Mouse (Mus musculus): Measurements from ENCODE around the gene Mbnl2. TPM values are rescaled to one million over a fixed set of nuclear protein-coding genes. Genes with fewer than 3 reads are reported as not detected.

The Mbnl2 gene
- total RNA-seq, 2 experiments from 2014 or later = 193 TPM

DNA sequence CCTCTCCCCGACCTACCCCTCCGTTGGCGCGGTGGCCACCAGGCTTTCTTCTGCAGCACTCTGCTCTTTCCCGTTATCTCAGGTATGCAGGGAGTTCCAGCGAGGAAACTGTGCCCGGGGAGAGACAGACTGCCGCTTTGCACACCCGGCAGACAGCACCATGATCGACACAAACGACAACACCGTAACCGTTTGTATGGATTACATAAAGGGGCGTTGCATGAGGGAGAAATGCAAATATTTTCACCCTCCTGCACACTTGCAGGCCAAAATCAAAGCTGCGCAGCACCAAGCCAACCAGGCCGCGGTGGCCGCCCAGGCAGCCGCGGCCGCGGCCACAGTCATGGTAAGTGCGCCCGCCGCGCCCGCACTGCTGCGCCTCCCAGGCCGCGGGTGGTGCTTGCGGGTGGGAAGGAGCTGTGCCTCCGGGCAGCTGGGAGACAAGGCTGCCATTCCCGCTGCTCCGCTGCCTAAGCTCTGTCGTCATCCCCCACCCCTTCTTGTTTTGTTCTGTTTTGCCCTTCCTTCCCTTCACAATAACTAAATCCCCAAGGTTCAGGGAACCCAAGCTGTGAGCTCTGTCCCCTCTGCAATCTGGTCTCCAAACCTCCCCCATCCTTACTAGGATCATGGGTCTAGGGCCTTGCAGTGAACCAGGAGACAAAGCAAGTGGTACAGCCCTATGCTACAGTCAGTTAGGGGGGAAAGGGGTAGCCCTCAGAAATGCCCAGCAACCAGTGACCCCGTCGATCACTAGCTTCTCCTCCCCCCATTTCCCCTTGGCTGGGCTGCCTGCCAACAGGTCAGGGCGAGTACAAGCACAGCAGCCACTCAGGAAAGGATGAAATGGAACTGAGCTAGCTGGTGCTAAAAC is 113.6 kb downstream of the Mbnl2 start:
- peak; percentile 59 for DNase-seq

DNA sequence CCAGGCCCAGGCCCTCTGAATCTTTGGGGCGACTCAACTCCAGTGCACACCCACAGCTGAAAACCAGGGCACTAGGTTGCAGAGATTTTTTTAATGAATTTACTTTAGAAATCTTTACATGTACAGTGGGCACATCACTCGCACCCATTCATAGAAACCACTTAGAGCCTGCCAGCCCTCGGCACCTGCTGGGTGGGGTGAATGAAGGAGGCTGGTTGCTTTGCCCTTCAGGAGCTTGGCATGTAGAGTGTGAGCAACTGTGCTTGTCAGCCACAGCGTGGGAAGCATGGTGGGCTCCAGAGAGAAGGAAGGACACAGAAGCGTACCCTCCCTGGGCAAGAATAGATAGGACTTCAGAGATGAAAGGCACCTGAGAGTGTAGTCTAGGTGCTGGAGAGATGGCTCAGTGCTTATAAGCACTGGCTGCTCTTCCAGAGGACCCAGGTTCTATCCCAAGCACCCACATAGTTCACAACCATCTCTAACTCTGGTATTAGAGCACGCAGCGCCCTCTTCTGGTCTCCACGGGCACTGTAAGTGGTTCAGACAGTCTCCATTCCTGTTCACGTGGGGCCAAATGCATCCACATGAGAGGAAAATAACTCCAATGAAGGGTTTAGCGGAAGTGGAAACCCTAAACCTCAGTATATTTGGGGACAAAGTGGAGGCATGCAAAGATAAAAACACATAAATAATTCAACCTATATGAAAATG is 114.9 kb downstream of the Mbnl2 start:
- DNase-seq = no peak

DNA sequence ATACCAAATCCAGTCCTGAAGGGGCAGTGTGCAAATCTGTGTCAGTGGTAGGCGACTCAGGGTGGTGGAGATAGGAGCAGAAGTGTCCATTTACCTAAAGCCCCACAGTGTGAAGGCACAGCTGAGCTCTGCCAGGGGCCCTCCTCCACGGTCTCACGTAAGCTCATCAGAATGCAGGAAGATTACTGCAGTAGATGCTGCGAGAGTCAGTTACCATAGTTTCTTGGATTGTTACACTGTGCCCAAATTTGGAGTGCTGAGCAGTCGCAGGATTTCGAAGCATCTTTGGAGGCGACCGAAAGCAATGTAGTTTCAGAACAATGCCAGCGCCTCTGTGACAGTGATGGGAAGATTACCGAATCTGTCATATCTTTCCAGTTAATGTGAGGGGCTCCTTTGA is 116.2 kb downstream of the Mbnl2 start:
- no peak for DNase-seq

DNA sequence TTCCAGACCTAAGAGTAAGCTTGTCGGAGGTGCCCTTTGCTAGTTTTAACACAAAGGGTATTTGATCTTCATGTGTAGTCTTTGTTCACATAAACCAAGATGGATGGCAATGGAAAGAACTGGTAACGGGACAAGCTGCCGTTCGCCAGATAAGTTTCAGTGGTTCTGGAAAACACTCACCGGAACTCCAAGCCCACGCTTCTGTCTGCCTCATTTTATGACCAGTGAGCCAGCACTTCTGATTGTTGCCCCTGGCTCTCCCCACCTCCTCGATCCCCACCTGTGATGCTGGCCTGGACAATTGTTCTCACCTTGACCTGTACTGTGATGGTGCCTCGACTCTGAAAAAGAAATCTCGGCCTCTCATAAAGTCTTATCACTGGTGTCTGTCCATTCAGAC is 117.0 kb downstream of the Mbnl2 start:
- no peak for DNase-seq

DNA sequence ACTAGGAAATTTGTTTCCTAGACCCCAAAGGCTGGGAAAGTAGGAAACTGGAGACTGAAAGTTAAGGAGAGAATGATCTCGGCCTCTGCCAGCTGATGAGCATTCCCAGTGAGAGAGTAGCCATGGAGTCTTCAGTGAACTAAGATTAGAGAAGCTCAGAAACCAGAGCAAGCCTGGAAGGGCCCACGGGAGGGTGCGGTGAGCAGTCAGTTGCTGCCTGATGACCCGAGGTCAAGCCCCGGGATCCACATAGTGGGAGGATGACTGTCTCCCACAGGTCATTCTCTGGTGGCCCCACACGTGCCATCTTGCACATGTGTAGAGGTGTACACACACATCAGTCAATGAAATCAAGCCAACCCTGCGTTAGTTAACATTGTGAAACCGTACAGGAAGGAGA is 118.0 kb downstream of the Mbnl2 start:
- DNase-seq = no peak

DNA sequence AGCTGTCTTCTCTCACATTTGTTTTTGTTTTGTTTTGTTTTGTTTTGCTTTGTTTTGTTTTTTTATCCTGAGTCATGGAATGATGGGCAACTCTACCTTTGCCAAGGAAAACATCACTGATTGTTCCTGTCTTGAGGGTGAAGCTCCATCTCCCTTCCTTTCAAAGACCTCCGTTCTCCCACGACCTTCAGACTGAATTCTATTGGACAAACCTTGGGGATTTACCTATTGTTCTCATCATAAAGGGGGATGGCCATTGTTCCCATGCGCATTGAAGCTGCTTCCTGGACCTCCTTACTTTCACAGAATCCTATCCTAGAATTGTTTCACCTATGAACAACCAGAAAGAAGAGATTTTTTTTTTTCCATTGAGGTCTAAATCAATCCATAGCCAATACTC is 118.7 kb downstream of the Mbnl2 start:
- no peak for DNase-seq

DNA sequence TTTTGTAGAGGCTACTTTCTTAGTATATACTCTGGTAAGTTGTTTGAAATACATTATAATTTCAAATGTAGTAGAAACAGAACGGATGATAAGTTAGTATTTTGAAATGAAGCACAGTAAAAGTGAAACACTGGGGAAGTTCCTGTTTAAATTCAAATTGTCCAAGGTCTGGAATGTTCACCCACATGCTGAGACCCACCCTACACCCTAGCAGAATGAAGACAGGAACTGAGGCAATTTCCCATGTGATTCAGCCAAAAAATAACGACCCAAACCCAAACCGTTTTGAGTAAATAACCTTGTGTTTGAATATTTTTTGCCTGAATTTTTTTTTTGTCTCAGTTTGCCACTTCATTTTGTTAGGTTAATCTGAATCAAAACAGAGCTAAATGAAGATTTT is 119.4 kb downstream of the Mbnl2 start:
- no peak for DNase-seq

DNA sequence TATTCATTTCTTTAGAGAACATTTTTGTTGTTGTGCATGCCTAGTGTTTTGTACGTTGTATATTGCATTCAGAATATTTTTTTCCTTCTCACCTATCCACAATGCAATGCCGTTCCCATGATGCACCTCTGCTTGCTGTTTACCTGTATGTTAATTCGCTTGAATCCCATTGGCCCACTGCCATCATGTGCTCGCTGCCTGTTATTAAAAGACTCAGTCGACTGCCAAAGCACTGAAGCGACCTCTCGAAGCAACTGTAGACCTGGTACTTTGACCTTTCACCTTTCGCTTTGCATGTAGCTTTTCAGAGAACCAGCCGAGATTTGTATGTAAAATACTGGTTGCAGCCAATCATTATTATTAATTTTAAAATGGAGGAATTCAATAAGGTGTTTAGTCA is 120.0 kb downstream of the Mbnl2 start:
- no peak for DNase-seq

DNA sequence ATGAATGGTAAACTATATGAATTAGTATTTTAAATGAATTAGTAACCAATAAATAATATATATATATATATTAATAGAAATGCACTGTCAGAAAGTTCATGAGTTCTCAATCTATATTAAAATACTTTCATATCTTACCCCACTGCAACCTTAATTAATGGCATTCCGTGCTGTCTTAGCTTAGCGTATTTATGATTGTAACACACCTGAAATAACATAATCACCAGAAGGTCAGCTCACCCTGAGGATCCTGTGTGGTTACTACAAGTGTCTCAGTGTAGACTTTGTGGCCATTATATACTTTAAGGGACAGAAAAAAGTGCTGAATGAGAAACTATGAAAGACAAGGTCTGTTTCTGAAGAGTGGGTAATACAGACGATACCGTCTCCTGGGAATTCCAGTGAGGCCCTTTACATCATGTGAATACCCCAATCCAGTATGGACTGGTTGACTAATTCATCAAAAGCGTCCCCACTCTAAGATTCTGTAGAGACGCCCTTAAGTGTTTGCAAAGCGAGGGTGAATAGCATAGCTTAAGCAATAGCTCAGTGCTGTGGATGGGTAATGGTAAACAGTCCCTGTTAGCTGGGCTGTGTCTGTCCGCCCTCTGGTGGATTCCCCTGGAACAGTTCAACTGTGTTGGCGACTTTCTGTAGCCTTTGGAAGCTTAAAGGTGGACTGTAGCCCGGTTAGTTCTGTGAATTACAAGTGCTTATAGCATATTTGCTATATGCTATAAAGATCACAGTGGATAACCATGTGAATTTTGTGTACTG is 122.6 kb downstream of the Mbnl2 start:
- DNase-seq = peak; percentile 84

DNA sequence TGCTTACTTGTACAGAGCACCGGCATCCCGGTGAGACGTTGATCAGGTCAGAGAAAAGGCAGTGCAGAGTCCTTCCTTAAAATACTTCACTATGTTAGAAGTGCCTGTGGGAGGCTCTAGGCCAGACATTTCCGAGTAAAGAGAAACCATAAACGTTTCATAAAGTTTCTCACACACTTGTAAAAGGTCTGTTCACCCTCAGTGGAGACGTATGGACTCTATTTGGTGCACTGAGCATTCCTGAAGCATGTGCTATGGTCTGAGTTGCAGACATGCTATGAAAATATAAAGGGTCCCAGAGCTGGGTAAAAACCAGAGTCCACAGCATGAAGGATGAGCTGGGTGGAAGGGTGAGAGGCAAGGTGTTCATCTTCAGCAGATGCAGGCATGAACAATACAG is 124.1 kb downstream of the Mbnl2 start:
- no peak for DNase-seq

DNA sequence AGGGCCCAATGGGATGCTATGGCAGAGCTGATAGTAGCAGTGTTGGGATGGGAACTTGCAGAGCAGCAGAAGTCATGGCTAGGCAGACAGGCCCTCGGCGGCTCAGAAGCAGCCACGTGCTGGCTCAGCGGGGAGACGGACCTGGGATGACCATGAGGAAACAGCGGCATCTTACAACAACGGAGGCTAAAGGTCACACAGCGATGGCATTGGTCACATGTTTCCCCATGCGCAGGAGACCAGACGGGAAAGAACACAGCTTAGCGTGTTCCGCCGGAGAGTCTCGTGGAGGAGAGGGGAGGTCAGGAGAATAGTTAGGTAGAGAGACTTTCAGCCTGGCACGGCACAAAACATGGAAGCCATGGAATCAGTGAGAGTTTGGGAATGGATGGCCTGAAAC is 125.7 kb downstream of the Mbnl2 start:
- no peak for DNase-seq

DNA sequence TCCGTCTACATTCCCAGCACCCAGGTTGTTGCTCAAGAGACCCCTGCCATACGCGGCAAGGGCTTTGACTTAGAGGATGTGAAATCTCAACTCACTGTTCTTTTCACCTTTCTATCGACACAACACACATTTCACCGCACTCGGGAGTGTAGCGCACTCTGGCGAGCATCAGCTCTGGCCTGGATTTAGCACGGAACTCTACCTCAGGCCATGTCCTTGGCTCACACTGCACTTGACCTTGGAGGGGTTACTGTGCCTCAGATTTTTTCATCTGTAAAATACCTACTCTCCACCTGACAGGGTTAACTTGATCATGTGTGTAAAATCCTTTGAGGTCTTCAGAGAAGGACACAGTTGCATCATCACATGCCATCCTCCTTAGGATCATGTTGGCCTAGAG is 127.2 kb downstream of the Mbnl2 start:
- DNase-seq = no peak

DNA sequence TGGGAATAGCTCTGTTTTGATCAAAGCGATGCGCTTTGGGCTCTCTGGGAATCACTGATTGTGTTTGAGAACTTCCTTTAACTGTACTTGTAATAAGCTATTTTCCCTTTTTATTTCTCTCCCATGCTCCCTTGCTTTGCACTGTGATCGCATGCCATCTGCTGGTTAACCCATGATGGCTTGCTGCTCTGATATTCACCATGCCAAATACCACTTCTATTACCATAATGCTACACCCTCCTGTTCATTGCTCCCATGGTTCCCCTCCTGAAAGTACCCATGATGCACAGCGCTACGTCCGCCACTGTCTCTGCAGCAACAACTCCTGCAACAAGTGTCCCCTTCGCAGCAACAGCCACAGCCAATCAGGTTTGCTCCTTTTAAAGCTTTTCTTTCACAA is 128.9 kb downstream of the Mbnl2 start:
- no peak for DNase-seq

DNA sequence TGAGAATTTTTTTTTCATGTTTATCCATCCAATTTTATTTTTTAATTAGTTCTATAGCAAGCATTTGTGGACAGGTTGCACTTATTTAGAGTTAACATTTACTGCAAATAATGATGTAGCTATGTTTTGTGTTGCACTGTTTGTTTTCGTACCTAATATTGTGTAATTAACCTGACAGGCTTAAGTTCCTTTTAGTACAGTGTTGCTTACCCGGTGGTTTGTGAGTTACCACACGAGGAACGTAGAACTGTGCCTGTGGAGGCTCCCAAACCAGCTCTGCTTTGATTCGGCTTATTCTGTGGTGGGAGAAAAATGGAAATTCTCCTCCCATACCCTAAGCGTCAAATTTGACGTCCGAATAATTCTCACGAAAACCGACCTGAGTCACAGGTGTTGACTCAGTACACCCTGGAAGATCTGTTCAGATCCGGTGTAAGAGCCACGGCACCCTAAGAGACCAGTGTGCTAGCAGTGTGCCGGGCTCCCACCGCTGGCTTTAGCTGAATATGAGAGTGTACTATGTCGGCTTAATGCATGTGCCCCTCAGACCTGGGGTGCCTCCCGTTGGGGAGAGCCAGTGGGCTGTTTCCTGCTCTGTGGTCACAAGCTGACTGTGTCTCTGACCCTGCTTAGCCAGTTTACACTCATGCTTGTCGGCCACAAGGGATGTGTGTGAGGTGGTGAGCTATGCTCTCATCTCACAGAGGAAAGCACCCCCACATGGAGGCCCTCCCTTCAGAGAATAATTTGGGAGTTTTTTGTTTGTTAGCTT is 129.5 kb downstream of the Mbnl2 start:
- no peak for DNase-seq

DNA sequence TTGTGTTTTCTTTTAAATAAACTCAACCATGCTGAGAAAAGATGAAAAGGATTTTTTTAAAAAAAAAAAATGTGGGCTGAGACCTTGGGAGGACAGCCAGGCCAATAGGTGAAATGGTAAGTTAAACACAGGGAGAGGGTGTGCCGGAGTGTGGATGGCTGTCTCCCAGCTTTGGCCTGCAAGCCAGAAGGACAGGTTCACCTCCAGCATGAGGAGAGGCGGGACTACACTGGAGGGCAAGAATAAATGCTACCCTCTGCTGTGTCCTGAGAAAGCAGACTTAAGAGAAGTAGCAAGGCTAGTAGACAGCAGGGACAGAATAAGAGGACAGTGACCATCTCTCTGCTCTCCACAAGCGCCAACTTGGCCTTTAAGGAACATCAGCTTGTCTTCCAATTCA is 130.1 kb downstream of the Mbnl2 start:
- no peak for DNase-seq

DNA sequence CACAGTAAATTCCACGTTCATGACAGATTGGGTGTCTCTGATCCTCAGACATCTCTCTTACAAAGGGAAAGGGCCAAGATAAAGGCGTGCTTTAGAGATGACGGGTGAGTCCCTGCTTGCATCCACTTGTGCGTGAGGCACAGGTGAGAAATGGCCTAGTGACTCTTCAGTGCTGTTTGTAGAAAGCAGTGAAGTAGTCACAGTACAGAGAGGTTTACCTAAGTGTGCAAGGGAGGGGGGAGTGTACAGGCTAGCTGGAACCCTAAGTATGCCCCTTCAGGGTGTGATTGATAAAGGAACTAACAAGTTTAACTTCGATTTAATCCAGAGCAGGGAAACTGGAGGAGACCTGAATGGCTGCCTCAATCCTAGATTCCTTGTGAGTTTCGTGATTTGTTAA is 130.8 kb downstream of the Mbnl2 start:
- DNase-seq = no peak

DNA sequence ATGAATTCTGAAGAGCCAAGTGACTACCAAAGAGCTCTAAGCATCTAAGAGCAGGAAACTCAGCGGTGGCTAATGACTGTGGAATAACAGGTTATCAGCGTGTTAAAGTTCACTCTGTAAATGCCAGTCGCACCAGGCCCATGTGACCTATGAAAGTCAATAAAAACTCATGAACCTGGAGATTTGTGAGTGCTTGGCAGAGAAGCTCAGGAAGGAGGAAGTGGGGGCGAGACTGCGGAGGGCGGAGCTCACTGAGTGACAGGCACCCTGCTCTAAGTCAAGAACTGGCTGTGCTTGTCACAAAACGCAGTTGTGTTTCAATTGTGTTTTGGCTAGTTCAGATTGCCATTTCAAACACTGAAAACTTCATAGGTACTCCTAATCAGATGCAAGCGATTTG is 131.4 kb downstream of the Mbnl2 start:
- no peak for DNase-seq

DNA sequence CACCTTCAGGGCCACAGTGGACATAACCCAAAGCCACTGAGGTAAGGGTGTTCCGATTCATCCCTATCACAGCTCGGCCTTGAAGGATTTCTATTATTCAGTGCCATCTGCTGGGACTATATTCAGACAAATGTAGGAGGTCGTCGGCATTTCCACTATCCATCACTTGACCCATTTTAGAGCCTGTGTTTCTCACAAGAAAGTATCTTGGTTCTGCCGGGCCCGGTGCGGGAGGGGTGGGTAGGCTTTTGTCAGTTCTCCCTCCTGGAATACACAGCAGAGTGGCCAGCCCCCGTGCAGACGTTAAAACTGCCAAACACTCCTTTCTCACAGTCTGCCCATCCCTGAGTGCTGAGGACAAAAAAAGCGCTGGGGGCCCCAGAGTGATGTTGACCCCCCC is 134.4 kb downstream of the Mbnl2 start:
- DNase-seq = no peak

DNA sequence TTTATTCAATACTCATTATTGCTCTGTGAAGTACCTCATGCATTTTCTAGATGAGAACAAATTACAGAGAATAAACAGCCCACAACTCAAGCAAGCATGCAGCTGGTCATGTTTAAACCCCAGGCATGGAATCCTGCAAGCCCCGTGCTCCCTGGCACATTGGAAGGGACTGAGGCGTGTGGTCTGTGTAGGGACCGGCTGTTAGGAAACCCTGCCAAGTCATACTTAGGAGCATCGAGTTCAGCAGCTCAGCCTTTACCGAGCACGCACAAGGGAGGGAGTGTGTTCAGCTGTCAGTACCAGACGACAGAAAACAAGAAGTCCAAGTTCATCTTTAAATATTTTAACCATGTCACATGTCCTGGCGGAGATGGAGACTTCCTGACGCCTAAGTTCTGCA is 141.4 kb downstream of the Mbnl2 start:
- DNase-seq = no peak

DNA sequence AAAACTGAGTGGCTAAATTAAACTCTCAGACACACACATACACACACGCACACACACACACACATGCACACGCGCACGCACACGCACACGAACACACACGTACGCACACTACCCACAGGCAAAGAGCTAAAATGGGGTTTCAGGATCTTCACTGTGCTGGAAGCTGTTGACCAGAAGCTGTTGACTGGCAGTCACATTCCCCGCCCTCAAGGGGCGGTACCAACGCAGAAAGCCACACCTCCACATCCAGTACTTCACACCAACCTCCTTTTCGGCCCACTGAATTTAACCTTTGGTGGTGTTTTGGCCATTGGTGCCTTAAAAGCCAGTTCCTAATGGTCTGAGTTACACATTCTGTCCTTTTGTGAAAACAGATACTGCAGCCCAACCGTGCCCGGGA is 143.5 kb downstream of the Mbnl2 start:
- DNase-seq = no peak

DNA sequence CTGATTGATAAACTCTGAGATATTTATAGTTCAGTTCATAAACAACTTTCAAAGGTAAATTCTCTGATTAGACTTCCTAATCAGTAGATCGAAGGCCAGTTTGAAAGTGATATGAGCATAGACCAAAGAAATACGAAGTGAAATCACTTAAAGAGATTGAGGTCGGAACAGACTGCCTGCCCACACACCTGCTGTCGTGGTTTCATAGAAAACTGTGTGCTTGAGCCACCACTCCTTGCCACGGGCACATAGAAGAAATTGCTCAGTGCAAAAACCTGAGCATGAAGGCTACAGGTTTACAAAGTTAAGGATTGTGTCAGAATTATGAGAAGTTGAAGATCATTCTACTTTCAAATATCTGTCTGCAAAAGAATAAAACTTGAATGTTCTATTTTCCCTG is 153.0 kb downstream of the Mbnl2 start:
- DNase-seq = no peak

DNA sequence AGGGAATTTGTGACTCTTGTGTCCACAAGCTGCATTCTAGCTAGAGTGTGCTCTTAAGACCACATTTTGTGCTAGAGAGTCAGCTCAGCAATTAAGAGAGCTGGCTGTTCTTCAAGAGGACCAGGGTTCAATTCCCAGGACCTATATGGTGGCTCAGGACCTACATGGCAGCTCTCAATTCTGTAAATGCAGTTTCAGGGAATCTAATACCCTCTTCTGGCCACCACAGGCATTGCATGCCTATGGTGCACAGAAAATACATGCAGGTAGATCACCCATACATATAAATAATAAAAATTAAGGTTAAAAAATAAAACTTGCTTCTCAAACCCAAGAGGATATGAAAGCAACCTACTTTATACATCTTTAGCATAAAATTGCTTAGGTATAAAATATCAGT is 157.3 kb downstream of the Mbnl2 start:
- peak; percentile 24 for DNase-seq
